ENCODE assay signal across 19 mouse cellular contexts in genomic region chr10:26325320-26325719, GRCm38 (mm10). TPM values are rescaled to one million over a fixed set of nuclear protein-coding genes. Genes with fewer than 3 reads are reported as not detected.
DNase-seq lines count a peak whose midpoint lies in the region; ATAC-seq and TF ChIP-seq lines count a peak whose summit lies in the region.
"Had no signal": no experiment of that assay in that cellular context is flagged by ENCODE, and none has a peak within 500 bp of the region (broad histone marks: within the 10 kb centered on the region; RNA-seq: fewer than 3 reads in every experiment).

No protein-coding gene starts in this region.

- no peak for DNase-seq in heart, adult 9 months (ENCODE audit: low spot score in 2 of 2)
- DNase-seq in CD4-positive, CD25-positive, alpha-beta regulatory T cell, adult 2 months (ENCODE audit: low read depth, low spot score): peak; percentile 80
- DNase-seq in c-Kit-positive CD71-positive TER-119-positive erythroid progenitor cells, embryonic 14.5 days (ENCODE audit: low spot score): no peak
- no peak for DNase-seq in layer of hippocampus, adult 2 months (ENCODE audit: low spot score in 2 of 2)
- no peak for DNase-seq in frontal cortex, postnatal 25 days (ENCODE audit: low spot score in 2 of 2)
- DNase-seq: cerebellum, postnatal 14 days; gastrocnemius, postnatal 10 days; kidney, adult 11 months; kidney, postnatal 14 days had no signal

- no peak overlapping the region for H3K27ac ChIP-seq in heart, embryonic 16.5 days (ENCODE audit: low read length)
- H3K27ac ChIP-seq in small intestine, adult 2 months (ENCODE audit: insufficient read depth, low read depth, low read length): peak overlapping the region; percentile 78; the same call in 1 of the 2 replicates
- H3K27ac ChIP-seq in layer of hippocampus, adult 2 months: no peak overlapping the region
- H3K27ac ChIP-seq: embryonic facial prominence, embryonic 10.5 days; hindbrain, embryonic 12.5 days; lung, embryonic 15.5 days had no signal

- H3K9me3 ChIP-seq in heart, embryonic 16.5 days (replicated peaks; ENCODE audit: control insufficient read depth, low read length): no peaks in the 10 kb centered on the region
- H3K9me3 ChIP-seq: embryonic facial prominence, embryonic 10.5 days; heart, embryonic 12.5 days; hindbrain, embryonic 12.5 days; lung, embryonic 15.5 days had no signal

- H3K27me3 ChIP-seq in heart, embryonic 16.5 days (ENCODE audit: control insufficient read depth, insufficient read depth, low read length): no peaks in the 10 kb centered on the region
- no peaks in the 10 kb centered on the region for H3K27me3 ChIP-seq in small intestine, adult 2 months (ENCODE audit: control insufficient read depth, insufficient read depth, low read length)
- H3K27me3 ChIP-seq: heart, embryonic 12.5 days; hindbrain, embryonic 12.5 days; lung, embryonic 15.5 days had no signal

- H3K36me3 ChIP-seq in heart, embryonic 16.5 days (ENCODE audit: control insufficient read depth, insufficient read depth): peaks cover 6% of the 10 kb centered on the region; the same call in 1 of the 2 replicates
- peaks cover 9% of the 10 kb centered on the region for H3K36me3 ChIP-seq in small intestine, adult 2 months (ENCODE audit: control insufficient read depth, insufficient read depth, low read length)

- no peak overlapping the region for H3K9ac ChIP-seq in heart, embryonic 16.5 days (ENCODE audit: low read length)
- H3K9ac ChIP-seq: heart, embryonic 12.5 days; hindbrain, embryonic 12.5 days; lung, embryonic 15.5 days had no signal

- TF ChIP-seq POLR2A in small intestine, adult 2 months (IDR thresholded peaks at IDR 0.05; ENCODE audit: low read depth, low read length): no peak

- no peak overlapping the region for H3K4me3 ChIP-seq in heart, embryonic 16.5 days (ENCODE audit: low read length)
- H3K4me3 ChIP-seq in small intestine, adult 2 months (ENCODE audit: low read depth, low read length): no peak overlapping the region
- H3K4me3 ChIP-seq in layer of hippocampus, adult 2 months: no peak overlapping the region
- H3K4me3 ChIP-seq: embryonic facial prominence, embryonic 10.5 days; erythroblast, embryonic 14.5 days; heart, embryonic 12.5 days; hindbrain, embryonic 12.5 days; lung, embryonic 15.5 days had no signal

- ATAC-seq in heart, embryonic 16.5 days (replicated peaks; ENCODE audit: extremely low read depth, insufficient read depth, low FRiP score): peak; percentile 76
- peak; percentile 66 for ATAC-seq in granulocyte monocyte progenitor cell, adult 5-6 weeks (replicated peaks; ENCODE audit: poor library complexity, severe bottlenecking)
- ATAC-seq: forebrain, embryonic 16.5 days had no signal

- TF ChIP-seq CTCF in small intestine, adult 2 months (IDR thresholded peaks at IDR 0.05; ENCODE audit: extremely low read depth, insufficient read length, insufficient replicate concordance, low read depth, low read length): no peak
- no peak for TF ChIP-seq CTCF in layer of hippocampus, adult 2 months (conservative IDR thresholded peaks at IDR 0.05)

- H3K4me2 ChIP-seq in heart, embryonic 16.5 days (ENCODE audit: low read depth, low read length): no peak overlapping the region
- H3K4me2 ChIP-seq: heart, embryonic 12.5 days; hindbrain, embryonic 12.5 days; liver, embryonic 11.5 days; lung, embryonic 15.5 days had no signal

- 71% methylated on average over 2 of the region's 2 CpGs for WGBS in heart, embryonic 16.5 days
- WGBS in small intestine, adult 2 months: 74% methylated on average over 2 of the region's 2 CpGs

- no peaks in the 10 kb centered on the region for H3K4me1 ChIP-seq in heart, embryonic 16.5 days (ENCODE audit: control insufficient read depth, insufficient read depth, low read length)
- peaks cover 2% of the 10 kb centered on the region; the same call in 1 of the 2 replicates for H3K4me1 ChIP-seq in small intestine, adult 2 months (ENCODE audit: control insufficient read depth, insufficient read depth, insufficient read length, low read length)
- H3K4me1 ChIP-seq: embryonic facial prominence, embryonic 10.5 days; lung, embryonic 15.5 days had no signal

RNA-seq across cellular contexts. Expression of gene L3mbtl3, which starts 50.5 kb away (rescaled TPM):
- 7.5 TPM in 2 replicates for polyA plus RNA-seq in heart, embryonic 16.5 days (2015; fragmentation: Nextera tagmentation; extraction: Ambion mirVana)
- 37.8 and 46.1 TPM in 2 replicates for total RNA-seq in granulocyte monocyte progenitor cell, adult 5-6 weeks (2014; fragmentation: Nextera tagmentation)
- total RNA-seq in granulocyte monocyte progenitor cell, adult 5-6 weeks (2017): 26.0 and 30.2 TPM in 2 replicates
- 2.8 and 3.5 TPM in 2 replicates for polyA plus RNA-seq in small intestine, adult 2 months (2012; rRNA removed)
- 10 to 100 TPM; 18.3 to 19.0 TPM for total RNA-seq in layer of hippocampus, adult 2 months (2021)
